Comparison of ENCODE assay signal across 9 mouse cellular contexts in the genomic region with DNA sequence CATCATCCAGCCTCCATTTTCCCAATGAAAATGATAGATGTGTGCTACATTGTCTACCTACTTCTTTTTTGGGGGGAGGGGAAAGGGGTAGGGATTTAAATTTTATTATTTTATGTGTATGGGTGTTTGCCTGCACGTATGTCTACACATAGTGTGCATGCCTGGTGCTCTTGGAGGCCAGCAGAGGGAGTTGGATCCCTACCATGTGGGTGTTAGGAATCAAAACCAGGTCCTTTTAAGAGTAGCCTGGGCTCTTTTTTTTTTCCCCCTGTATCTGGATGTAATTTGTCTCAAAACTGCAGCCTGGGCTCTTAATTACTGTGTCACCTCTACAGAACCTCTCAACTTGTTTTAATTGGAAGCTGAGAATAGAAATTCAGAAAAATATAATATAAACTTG.
DNase-seq lines count a peak whose midpoint lies in the region; ATAC-seq lines count a peak whose summit lies in the region.
"Had no signal": no experiment of that assay in that cellular context is flagged by ENCODE, and none has a peak within 500 bp of the region (broad histone marks: within the 10 kb centered on the region; RNA-seq: fewer than 3 reads in every experiment).

No protein-coding gene starts in this region.

- no peaks in the 10 kb centered on the region for H3K27me3 ChIP-seq in heart, embryonic 11.5 days (ENCODE audit: control insufficient read depth, insufficient read depth, low read length)

- no peak overlapping the region for H3K4me2 ChIP-seq in heart, embryonic 11.5 days

- peak; percentile 14 to 23 for DNase-seq in heart, postnatal 10 days
- peak; percentile 40 for DNase-seq in thymus, postnatal 0 days (ENCODE audit: low spot score)
- no peak for DNase-seq in thymus, adult 18-20 months
- no peak for DNase-seq in natural killer cell, adult 2 months (ENCODE audit: low spot score in 2 of 2)
- DNase-seq: gastrocnemius, postnatal 10 days had no signal

- no peak for ATAC-seq in heart, embryonic 11.5 days (replicated peaks; ENCODE audit: insufficient number of reproducible peaks, low FRiP score, low TSS enrichment)
- ATAC-seq in erythroblast, adult 5-6 weeks (replicated peaks; ENCODE audit: low FRiP score, poor library complexity, severe bottlenecking) = 0 out of 2 replicates have a peak, but pooled peaks have one; percentile 62
- no peak for ATAC-seq in erythroid progenitor cell, adult 5-6 weeks (replicated peaks; ENCODE audit: low FRiP score, poor library complexity, severe bottlenecking)

- no peaks in the 10 kb centered on the region for H3K9me3 ChIP-seq in heart, embryonic 11.5 days (replicated peaks; ENCODE audit: control insufficient read depth, low read length)

- intact Hi-C loops in heart, postnatal 10 days (cut with DNase I) = loop anchor here (5.0 kb wide), 1 partner anchor 63 kb away; no protein-coding TSS in a partner anchor

- no peak overlapping the region for H3K4me3 ChIP-seq in heart, embryonic 11.5 days (ENCODE audit: low read depth, low read length)
- H3K4me3 ChIP-seq: myocyte had no signal

- H3K9ac ChIP-seq in heart, embryonic 11.5 days (ENCODE audit: low read depth, low read length) = no peak overlapping the region

- H3K4me1 ChIP-seq in heart, embryonic 11.5 days (ENCODE audit: control insufficient read depth, insufficient read depth, low read length) = no peaks in the 10 kb centered on the region

- H3K36me3 ChIP-seq in heart, embryonic 11.5 days (ENCODE audit: control insufficient read depth, insufficient read depth, low read length) = peaks cover 3% of the 10 kb centered on the region; the same call in 1 of the 2 replicates

- H3K27ac ChIP-seq in heart, embryonic 11.5 days (ENCODE audit: low read depth, low read length) = no peak overlapping the region

- WGBS in heart, embryonic 11.5 days (ENCODE audit: insufficient replicate concordance) = 80% methylated on average over 1 of the region's 1 CpGs

Comparison
In these comparisons a context has a peak if more than half of its experiments do, and no peak if none do; other contexts are left out.
1. DNase-seq: peak in heart, postnatal 10 days (2 of 2) and thymus, postnatal 0 days (single experiment); none in thymus, adult 18-20 months (0 of 2) and natural killer cell, adult 2 months (0 of 2).